ENCODE assay signal across 23 mouse cellular contexts in genomic region chr2:128715979-128716378, GRCm38 (mm10). TPM values are rescaled to one million over a fixed set of nuclear protein-coding genes. Genes with fewer than 3 reads are reported as not detected.
DNase-seq lines count a peak whose midpoint lies in the region; ATAC-seq and TF ChIP-seq lines count a peak whose summit lies in the region.
"Had no signal": no experiment of that assay in that cellular context is flagged by ENCODE, and none has a peak within 500 bp of the region (broad histone marks: within the 10 kb centered on the region; RNA-seq: fewer than 3 reads in every experiment).

No protein-coding gene starts in this region.

- peak overlapping the region; percentile 62; the same call in 1 of the 2 replicates for H3K27ac ChIP-seq in hindbrain, embryonic 10.5 days
- no peak overlapping the region for H3K27ac ChIP-seq in hindbrain, postnatal 0 days
- peak overlapping the region; percentile 97; the same call in 1 of the 2 replicates for H3K27ac ChIP-seq in embryonic facial prominence, embryonic 12.5 days
- H3K27ac ChIP-seq in kidney, embryonic 14.5 days (ENCODE audit: low read depth, low read length): peak overlapping the region; percentile 91; the same call in 1 of the 2 replicates
- H3K27ac ChIP-seq in limb, embryonic 12.5 days: peak overlapping the region; percentile 98
- no peak overlapping the region for H3K27ac ChIP-seq in neural tube, embryonic 15.5 days (replicated peaks)
- no peak overlapping the region for H3K27ac ChIP-seq in midbrain, embryonic 16.5 days (ENCODE audit: low read length)
- H3K27ac ChIP-seq: forebrain, embryonic 13.5 days; heart, embryonic 15.5 days; limb, embryonic 15.5 days; neural tube, embryonic 12.5 days had no signal

- TF ChIP-seq CTCF in hindbrain, postnatal 0 days (IDR thresholded peaks at IDR 0.05; ENCODE audit: low read depth): no peak

- 90% methylated on average over 1 of the region's 1 CpGs for WGBS in hindbrain, embryonic 10.5 days
- WGBS in hindbrain, postnatal 0 days: 93% methylated on average over 1 of the region's 1 CpGs
- 89% methylated on average over 1 of the region's 1 CpGs for WGBS in embryonic facial prominence, embryonic 12.5 days
- WGBS in kidney, embryonic 14.5 days: 90% methylated on average over 1 of the region's 1 CpGs
- WGBS in limb, embryonic 12.5 days: 97% methylated on average over 1 of the region's 1 CpGs
- WGBS in neural tube, embryonic 15.5 days: 94% methylated on average over 1 of the region's 1 CpGs
- 96% methylated on average over 1 of the region's 1 CpGs for WGBS in midbrain, embryonic 16.5 days

- DNase-seq in hindbrain, embryonic 10.5 days (ENCODE audit: low spot score): no peak
- DNase-seq in hindbrain, postnatal 0 days (ENCODE audit: low spot score): no peak
- DNase-seq: adrenal gland, postnatal 25 days; cerebellum, adult 8-10 months; gastrocnemius, postnatal 10 days; heart, adult 11 months; heart, postnatal 4 days; thymus, postnatal 36 days had no signal

- no peak overlapping the region for H3K9ac ChIP-seq in hindbrain, postnatal 0 days (replicated peaks; ENCODE audit: low read length)
- no peak overlapping the region for H3K9ac ChIP-seq in embryonic facial prominence, embryonic 12.5 days
- no peak overlapping the region for H3K9ac ChIP-seq in kidney, embryonic 14.5 days (ENCODE audit: low read depth, low read length)
- no peak overlapping the region for H3K9ac ChIP-seq in limb, embryonic 12.5 days (replicated peaks)
- H3K9ac ChIP-seq in neural tube, embryonic 15.5 days (replicated peaks): no peak overlapping the region
- H3K9ac ChIP-seq in midbrain, embryonic 16.5 days (ENCODE audit: low read depth, low read length): no peak overlapping the region
- H3K9ac ChIP-seq: forebrain, embryonic 13.5 days; heart, embryonic 15.5 days; limb, embryonic 15.5 days; neural tube, embryonic 12.5 days had no signal

- no peak overlapping the region for H3K4me2 ChIP-seq in hindbrain, postnatal 0 days (ENCODE audit: low read depth, low read length)
- no peak overlapping the region for H3K4me2 ChIP-seq in embryonic facial prominence, embryonic 12.5 days (replicated peaks)
- H3K4me2 ChIP-seq in kidney, embryonic 14.5 days (replicated peaks; ENCODE audit: low read depth, low read length): no peak overlapping the region
- H3K4me2 ChIP-seq in limb, embryonic 12.5 days: no peak overlapping the region
- no peak overlapping the region for H3K4me2 ChIP-seq in neural tube, embryonic 15.5 days
- no peak overlapping the region for H3K4me2 ChIP-seq in midbrain, embryonic 16.5 days (ENCODE audit: low read length)
- H3K4me2 ChIP-seq: forebrain, embryonic 13.5 days; heart, embryonic 15.5 days; limb, embryonic 15.5 days; midbrain, embryonic 11.5 days; neural tube, embryonic 12.5 days had no signal

- no peaks in the 10 kb centered on the region for H3K27me3 ChIP-seq in hindbrain, embryonic 10.5 days (ENCODE audit: insufficient read depth, poor library complexity, severe bottlenecking)
- no peaks in the 10 kb centered on the region for H3K27me3 ChIP-seq in hindbrain, postnatal 0 days (ENCODE audit: insufficient read depth, low read length)
- H3K27me3 ChIP-seq in embryonic facial prominence, embryonic 12.5 days: no peaks in the 10 kb centered on the region
- H3K27me3 ChIP-seq in kidney, embryonic 14.5 days (ENCODE audit: control insufficient read depth, insufficient read depth, low read length): no peaks in the 10 kb centered on the region
- H3K27me3 ChIP-seq in limb, embryonic 12.5 days: no peaks in the 10 kb centered on the region
- no peaks in the 10 kb centered on the region for H3K27me3 ChIP-seq in neural tube, embryonic 15.5 days (replicated peaks)
- H3K27me3 ChIP-seq in midbrain, embryonic 16.5 days (ENCODE audit: control insufficient read depth, insufficient read depth, low read depth, low read length): no peaks in the 10 kb centered on the region
- H3K27me3 ChIP-seq: forebrain, embryonic 13.5 days; heart, embryonic 15.5 days; limb, embryonic 15.5 days; neural tube, embryonic 12.5 days; Patski had no signal

- H3K4me3 ChIP-seq in hindbrain, embryonic 10.5 days: no peak overlapping the region
- H3K4me3 ChIP-seq in hindbrain, postnatal 0 days (ENCODE audit: low read length): no peak overlapping the region
- no peak overlapping the region for H3K4me3 ChIP-seq in embryonic facial prominence, embryonic 12.5 days
- H3K4me3 ChIP-seq in kidney, embryonic 14.5 days (ENCODE audit: low read length): no peak overlapping the region
- H3K4me3 ChIP-seq in limb, embryonic 12.5 days (replicated peaks): no peak overlapping the region
- H3K4me3 ChIP-seq in neural tube, embryonic 15.5 days (replicated peaks): no peak overlapping the region
- no peak overlapping the region for H3K4me3 ChIP-seq in midbrain, embryonic 16.5 days (ENCODE audit: low read depth, low read length)
- H3K4me3 ChIP-seq: erythroblast, embryonic 14.5 days; forebrain, embryonic 13.5 days; heart, embryonic 15.5 days; limb, embryonic 15.5 days; neural tube, embryonic 12.5 days had no signal

- no peaks in the 10 kb centered on the region for H3K36me3 ChIP-seq in hindbrain, embryonic 10.5 days
- no peaks in the 10 kb centered on the region for H3K36me3 ChIP-seq in hindbrain, postnatal 0 days (ENCODE audit: insufficient read depth, low read length)
- no peaks in the 10 kb centered on the region for H3K36me3 ChIP-seq in embryonic facial prominence, embryonic 12.5 days
- 0 out of 2 replicates have a peak, but pooled peaks cover 3% of the 10 kb centered on the region for H3K36me3 ChIP-seq in kidney, embryonic 14.5 days (ENCODE audit: control insufficient read depth, insufficient read depth, low read length)
- peaks cover 35% of the 10 kb centered on the region for H3K36me3 ChIP-seq in limb, embryonic 12.5 days
- no peaks in the 10 kb centered on the region for H3K36me3 ChIP-seq in neural tube, embryonic 15.5 days
- no peaks in the 10 kb centered on the region for H3K36me3 ChIP-seq in midbrain, embryonic 16.5 days (ENCODE audit: control insufficient read depth, insufficient read depth, low read length)
- H3K36me3 ChIP-seq: heart, embryonic 15.5 days; neural tube, embryonic 12.5 days had no signal

- peaks cover 3% of the 10 kb centered on the region; the same call in 1 of the 2 replicates for H3K9me3 ChIP-seq in hindbrain, embryonic 10.5 days
- H3K9me3 ChIP-seq in hindbrain, postnatal 0 days (ENCODE audit: low read length): no peaks in the 10 kb centered on the region
- peaks cover 2% of the 10 kb centered on the region; the same call in 1 of the 2 replicates for H3K9me3 ChIP-seq in embryonic facial prominence, embryonic 12.5 days
- no peaks in the 10 kb centered on the region; the same call in 1 of the 2 replicates for H3K9me3 ChIP-seq in kidney, embryonic 14.5 days (ENCODE audit: control insufficient read depth, low read length)
- H3K9me3 ChIP-seq in limb, embryonic 12.5 days: peaks cover 4% of the 10 kb centered on the region
- H3K9me3 ChIP-seq in neural tube, embryonic 15.5 days (replicated peaks): no peaks in the 10 kb centered on the region
- no peaks in the 10 kb centered on the region for H3K9me3 ChIP-seq in midbrain, embryonic 16.5 days (replicated peaks; ENCODE audit: control insufficient read depth, low read length, poor library complexity, severe bottlenecking)
- H3K9me3 ChIP-seq: forebrain, embryonic 13.5 days; heart, embryonic 15.5 days; neural tube, embryonic 12.5 days had no signal

- peaks cover 23% of the 10 kb centered on the region for H3K4me1 ChIP-seq in hindbrain, embryonic 10.5 days (replicated peaks)
- no peaks in the 10 kb centered on the region for H3K4me1 ChIP-seq in hindbrain, postnatal 0 days (ENCODE audit: insufficient read depth, low read length)
- H3K4me1 ChIP-seq in embryonic facial prominence, embryonic 12.5 days: peaks cover 35% of the 10 kb centered on the region
- H3K4me1 ChIP-seq in kidney, embryonic 14.5 days (ENCODE audit: control insufficient read depth, insufficient read depth, low read length): peaks cover 33% of the 10 kb centered on the region
- peaks cover 62% of the 10 kb centered on the region for H3K4me1 ChIP-seq in limb, embryonic 12.5 days (replicated peaks)
- peaks cover 15% of the 10 kb centered on the region; the same call in 1 of the 2 replicates for H3K4me1 ChIP-seq in neural tube, embryonic 15.5 days
- H3K4me1 ChIP-seq in midbrain, embryonic 16.5 days (ENCODE audit: control insufficient read depth, insufficient read depth, low read length): no peaks in the 10 kb centered on the region

- ATAC-seq in hindbrain, postnatal 0 days: no peak
- no peak for ATAC-seq in embryonic facial prominence, embryonic 12.5 days (ENCODE audit: insufficient number of reproducible peaks, insufficient read depth, low FRiP score, low TSS enrichment)
- no peak for ATAC-seq in kidney, embryonic 14.5 days (ENCODE audit: low FRiP score, low TSS enrichment)
- no peak for ATAC-seq in limb, embryonic 12.5 days (ENCODE audit: insufficient number of reproducible peaks, insufficient read depth, low FRiP score, low TSS enrichment, low read depth)
- ATAC-seq in neural tube, embryonic 15.5 days (ENCODE audit: low FRiP score): no peak
- no peak for ATAC-seq in midbrain, embryonic 16.5 days
- ATAC-seq in activated CD4-positive, CD25-positive, alpha-beta regulatory T cell, adult 4 months: no peak
- ATAC-seq: forebrain, embryonic 13.5 days; hindbrain, embryonic 16.5 days; lung, postnatal 0 days; Patski had no signal

RNA-seq across cellular contexts. Expression of gene Mertk, which starts 17.2 kb away (rescaled TPM):
- 3.4 and 4.4 TPM in 2 replicates for polyA plus RNA-seq in hindbrain, embryonic 10.5 days (2016; fragmentation: Nextera tagmentation; extraction: Ambion mirVana)
- 6.3 and 7.1 TPM in 2 replicates for total RNA-seq in hindbrain, postnatal 0 days (2014; rRNA removed)
- 3.0 and 3.4 TPM in 2 replicates for polyA plus RNA-seq in hindbrain, postnatal 0 days (2015; fragmentation: Nextera tagmentation; extraction: Ambion mirVana)
- 14.0 and 15.0 TPM in 2 replicates for polyA plus RNA-seq in embryonic facial prominence, embryonic 12.5 days (2016; fragmentation: Nextera tagmentation; extraction: Ambion mirVana)
- polyA plus RNA-seq in kidney, embryonic 14.5 days (2014; fragmentation: Nextera tagmentation; extraction: Ambion mirVana): 7.3 and 10.3 TPM in 2 replicates
- 20.0 and 21.0 TPM in 2 replicates for polyA plus RNA-seq in limb, embryonic 12.5 days (2016; fragmentation: Nextera tagmentation; extraction: Ambion mirVana)
- polyA plus RNA-seq in neural tube, embryonic 15.5 days (2015; fragmentation: Nextera tagmentation; extraction: Ambion mirVana): 2.2 and 3.1 TPM in 2 replicates
- polyA plus RNA-seq in midbrain, embryonic 16.5 days (2015; fragmentation: Nextera tagmentation; extraction: Ambion mirVana): 1.5 and 1.9 TPM in 2 replicates
- polyA plus RNA-seq in activated CD4-positive, CD25-positive, alpha-beta regulatory T cell, adult 4 months (2017; shearing (Covaris generic)): not detected

RNA-seq across cellular contexts. Expression of gene Anapc1, which starts 28.8 kb away (rescaled TPM):
- polyA plus RNA-seq in hindbrain, embryonic 10.5 days (2016; fragmentation: Nextera tagmentation; extraction: Ambion mirVana): 68.2 and 76.2 TPM in 2 replicates
- total RNA-seq in hindbrain, postnatal 0 days (2014; rRNA removed): 66.2 and 69.8 TPM in 2 replicates
- 26.3 and 27.5 TPM in 2 replicates for polyA plus RNA-seq in hindbrain, postnatal 0 days (2015; fragmentation: Nextera tagmentation; extraction: Ambion mirVana)
- polyA plus RNA-seq in embryonic facial prominence, embryonic 12.5 days (2016; fragmentation: Nextera tagmentation; extraction: Ambion mirVana): 84.0 and 86.6 TPM in 2 replicates
- polyA plus RNA-seq in kidney, embryonic 14.5 days (2014; fragmentation: Nextera tagmentation; extraction: Ambion mirVana): 56.3 and 94.0 TPM in 2 replicates
- polyA plus RNA-seq in limb, embryonic 12.5 days (2016; fragmentation: Nextera tagmentation; extraction: Ambion mirVana): 89.8 and 90.0 TPM in 2 replicates
- 34.2 and 40.9 TPM in 2 replicates for polyA plus RNA-seq in neural tube, embryonic 15.5 days (2015; fragmentation: Nextera tagmentation; extraction: Ambion mirVana)
- 44.1 and 47.8 TPM in 2 replicates for polyA plus RNA-seq in midbrain, embryonic 16.5 days (2015; fragmentation: Nextera tagmentation; extraction: Ambion mirVana)
- 10 to 100 TPM; 31.4 to 40.6 TPM for polyA plus RNA-seq in activated CD4-positive, CD25-positive, alpha-beta regulatory T cell, adult 4 months (2017; shearing (Covaris generic))

Comparison
In these comparisons a context has a peak if more than half of its experiments do, and no peak if none do; other contexts are left out.
1. H3K27ac ChIP-seq: peak in hindbrain, embryonic 10.5 days (single experiment), embryonic facial prominence, embryonic 12.5 days (single experiment), kidney, embryonic 14.5 days (single experiment) and limb, embryonic 12.5 days (single experiment); none in hindbrain, postnatal 0 days (single experiment), neural tube, embryonic 15.5 days (single experiment) and midbrain, embryonic 16.5 days (single experiment).